Mouse (Mus musculus) neural tube, embryonic 12.5 days (tissue): ENCODE data around the gene Pbdc1. TPM values are rescaled to one million over a fixed set of nuclear protein-coding genes. Genes with fewer than 3 reads are reported as not detected.
"Not testable (repeated sequence)": the region's sequence is repeated elsewhere in the genome, so short reads cannot be mapped to it uniquely, and the experiment has no call there.

Experiments used
- ATAC-seq: fragments of 200-750 bp; cut with Nextera tagmentation; 2 replicates; pipeline ENCODE4 v1.8.0; 2017; ENCODE audit warnings: low read depth, mild to moderate bottlenecking, moderate TSS enrichment, moderate library complexity; ENCODE audit not compliant: low FRiP score
- H3K27ac ChIP-seq: fragments of 300-500 bp; sonication (generic); 2 replicates; pipeline ENCODE4 v1.5.1; 2016
- H3K27me3 ChIP-seq: fragments of 300-500 bp; sonication (generic); replicated peaks from 2 replicates; pipeline ENCODE4 v1.6.1; 2016; ENCODE audit warnings: mild to moderate bottlenecking
- H3K36me3 ChIP-seq: fragments of 300-500 bp; sonication (generic); 2 replicates; pipeline ENCODE4 v1.6.1; 2016; ENCODE audit warnings: mild to moderate bottlenecking
- H3K4me1 ChIP-seq: fragments of 300-500 bp; sonication (generic); 2 replicates; pipeline ENCODE4 v1.6.1; 2016
- H3K4me2 ChIP-seq: fragments of 300-500 bp; sonication (generic); replicated peaks from 2 replicates; pipeline ENCODE4 v1.6.1; 2016; ENCODE audit warnings: mild to moderate bottlenecking
- H3K4me3 ChIP-seq: fragments of 300-500 bp; sonication (generic); 2 replicates; pipeline ENCODE4 v1.5.1; 2016
- H3K9ac ChIP-seq: fragments of 300-500 bp; sonication (generic); 2 replicates; pipeline ENCODE4 v1.6.1; 2016; ENCODE audit warnings: mild to moderate bottlenecking
- H3K9me3 ChIP-seq: fragments of 300-500 bp; sonication (generic); 2 replicates; pipeline ENCODE4 v1.6.1; 2016; ENCODE audit warnings: mild to moderate bottlenecking
- WGBS: fragments of 180-500 bp; shearing (Covaris S2); methylation state at CpG from one replicate; pipeline ENCODE4 v1.1.7; 2016; 5-methylcytosine and 5-hydroxymethylcytosine counted together
- polyA plus RNA-seq: library from polyadenylated mRNA; unstranded; fragments of >200 nt; fragmentation: Nextera tagmentation; extraction: Ambion mirVana; gene quantifications from 2 replicates; pipeline ENCODE4 v1.2.1, GENCODE M21; 2016

Gene Pbdc1
- polyA plus RNA-seq, result 46.3 and 48.0 TPM in 2 replicates

GRCm38 (mm10) chrX:105079615-105080092, at the start of gene Pbdc1:
Gene Pbdc1 (plus strand): TSS chrX:105079756.
- Histone ChIP-seq H3K27me3 (no peaks in the 10 kb centered on the region), H3K9me3 (no peaks in the 10 kb centered on the region), H3K9ac (peak within 1 kb of the TSS; percentile 38; the same call in 1 of the 2 replicates), H3K27ac (no peak within 1 kb of the TSS), H3K4me2 (peak within 1 kb of the TSS; percentile 63), H3K36me3 (no peaks in the 10 kb centered on the region; the same call in 1 of the 2 replicates), H3K4me1 (peaks cover 3% of the 10 kb centered on the region; the same call in 1 of the 2 replicates), H3K4me3 (peak within 1 kb of the TSS; percentile 43)
- peak; percentile 99 for ATAC-seq
- 5% methylated on average over 35 of the region's 35 CpGs for WGBS

GRCm38 (mm10) chrX:105037666-105038065, 41.9 kb upstream of the Pbdc1 start:
- WGBS, result 84% methylated on average over 3 of the region's 3 CpGs
- peaks cover 4% of the 10 kb centered on the region; the same call in 1 of the 2 replicates for H3K36me3 ChIP-seq
- ATAC-seq, result no peak
- no peaks in the 10 kb centered on the region for H3K9me3 ChIP-seq
- H3K4me3 ChIP-seq, result no peak overlapping the region
- H3K9ac ChIP-seq, result no peak overlapping the region
- no peaks in the 10 kb centered on the region for H3K27me3 ChIP-seq
- no peak overlapping the region for H3K4me2 ChIP-seq
- no peak overlapping the region for H3K27ac ChIP-seq
- no peaks in the 10 kb centered on the region for H3K4me1 ChIP-seq

- H3K9ac ChIP-seq, result no peak overlapping the region
- WGBS, result 90% methylated on average over 10 of the region's 10 CpGs
These were observed 15.3 kb upstream of the Pbdc1 start for GRCm38 (mm10) chrX:105064294-105064693.

GRCm38 (mm10) chrX:105064801-105065200, 14.8 kb upstream of the Pbdc1 start:
- Histone ChIP-seq H3K4me3 (no peak overlapping the region), H3K9me3 (no peaks in the 10 kb centered on the region), H3K9ac (no peak overlapping the region), H3K27me3 (no peaks in the 10 kb centered on the region), H3K36me3 (peaks cover 68% of the 10 kb centered on the region), H3K27ac (no peak overlapping the region), H3K4me1 (peaks cover 8% of the 10 kb centered on the region; the same call in 1 of the 2 replicates), H3K4me2 (no peak overlapping the region)
- no peak for ATAC-seq
- WGBS, result 97% methylated on average over 4 of the region's 4 CpGs

More at GRCm38 (mm10) chrX:105064294-105064693, 15.3 kb upstream of the Pbdc1 start:
- H3K9me3 ChIP-seq, result no peaks in the 10 kb centered on the region
- H3K27ac ChIP-seq, result no peak overlapping the region
- no peak overlapping the region for H3K4me2 ChIP-seq
- no peak for ATAC-seq
- peaks cover 8% of the 10 kb centered on the region; the same call in 1 of the 2 replicates for H3K4me1 ChIP-seq
- no peak overlapping the region for H3K4me3 ChIP-seq
- peaks cover 71% of the 10 kb centered on the region for H3K36me3 ChIP-seq
- no peaks in the 10 kb centered on the region for H3K27me3 ChIP-seq

- under 1% methylated on average over 32 of the region's 32 CpGs for WGBS
- peak overlapping the region; percentile 70 for H3K4me2 ChIP-seq
- H3K9me3 ChIP-seq, result no peaks in the 10 kb centered on the region
- no peaks in the 10 kb centered on the region for H3K27me3 ChIP-seq
- H3K27ac ChIP-seq, result no peak overlapping the region
- peaks cover 8% of the 10 kb centered on the region; the same call in 1 of the 2 replicates for H3K4me1 ChIP-seq
- H3K36me3 ChIP-seq, result peaks cover 21% of the 10 kb centered on the region
- ATAC-seq, result peak; percentile 88
- H3K9ac ChIP-seq, result peak overlapping the region; percentile 64
- peak overlapping the region; percentile 59 for H3K4me3 ChIP-seq
These were observed 9.7 kb upstream of the Pbdc1 start for GRCm38 (mm10) chrX:105069671-105070503.

- peak overlapping the region; percentile 63 for H3K4me2 ChIP-seq
- H3K27ac ChIP-seq, result no peak overlapping the region
- peak; percentile 51 for ATAC-seq
These were observed 405 bp upstream of the Pbdc1 start for GRCm38 (mm10) chrX:105079151-105079550.

GRCm38 (mm10) chrX:105080096-105080495, 540 bp downstream of the Pbdc1 start:
- Histone ChIP-seq H3K9ac (peak overlapping the region; percentile 38; the same call in 1 of the 2 replicates), H3K9me3 (no peaks in the 10 kb centered on the region), H3K36me3 (no peaks in the 10 kb centered on the region; the same call in 1 of the 2 replicates), H3K4me1 (peaks cover 3% of the 10 kb centered on the region; the same call in 1 of the 2 replicates), H3K27ac (no peak overlapping the region), H3K27me3 (no peaks in the 10 kb centered on the region), H3K4me2 (peak overlapping the region; percentile 63), H3K4me3 (peak overlapping the region; percentile 43)
- peak; percentile 7; the same call in 1 of the 2 replicates for ATAC-seq
- 15% methylated on average over 8 of the region's 8 CpGs for WGBS

More at GRCm38 (mm10) chrX:105079151-105079550, 405 bp upstream of the Pbdc1 start:
- Histone ChIP-seq H3K27me3 (no peaks in the 10 kb centered on the region), H3K36me3 (no peaks in the 10 kb centered on the region; the same call in 1 of the 2 replicates), H3K4me3 (peak overlapping the region; percentile 43), H3K9ac (0 out of 2 replicates have a peak overlapping the region, but pooled peaks have one; percentile 10), H3K9me3 (no peaks in the 10 kb centered on the region), H3K4me1 (peaks cover 3% of the 10 kb centered on the region; the same call in 1 of the 2 replicates)
- WGBS, result 8% methylated on average over 12 of the region's 12 CpGs

GRCm38 (mm10) chrX:105083013-105083412, 3.5 kb downstream of the Pbdc1 start:
- H3K27me3 ChIP-seq, H3K9ac ChIP-seq, H3K4me1 ChIP-seq, H3K4me3 ChIP-seq, H3K27ac ChIP-seq, ATAC-seq, H3K4me2 ChIP-seq, H3K36me3 ChIP-seq, H3K9me3 ChIP-seq: not testable (repeated sequence)
- 88% methylated on average over 7 of the region's 7 CpGs for WGBS

- Histone ChIP-seq H3K4me1 (no peaks in the 10 kb centered on the region), H3K4me2 (no peak overlapping the region), H3K27me3 (no peaks in the 10 kb centered on the region), H3K27ac (no peak overlapping the region), H3K9ac (no peak overlapping the region), H3K4me3 (no peak overlapping the region), H3K9me3 (no peaks in the 10 kb centered on the region), H3K36me3 (no peaks in the 10 kb centered on the region)
- ATAC-seq, result no peak
- WGBS, result 52% methylated on average over 5 of the region's 5 CpGs
These were observed 24.6 kb downstream of the Pbdc1 start for GRCm38 (mm10) chrX:105104175-105104574.

GRCm38 (mm10) chrX:105114994-105115393, 35.4 kb downstream of the Pbdc1 start:
- H3K4me1 ChIP-seq, result no peaks in the 10 kb centered on the region
- no peak overlapping the region for H3K27ac ChIP-seq
- no peak overlapping the region for H3K9ac ChIP-seq
- H3K4me2 ChIP-seq, result no peak overlapping the region
- H3K4me3 ChIP-seq, result no peak overlapping the region
- no peaks in the 10 kb centered on the region for H3K27me3 ChIP-seq
- H3K9me3 ChIP-seq, result no peaks in the 10 kb centered on the region
- no peak for ATAC-seq
- H3K36me3 ChIP-seq, result no peaks in the 10 kb centered on the region
- WGBS, result 88% methylated on average over 2 of the region's 2 CpGs

GRCm38 (mm10) chrX:105120275-105121226, 41.0 kb downstream of the Pbdc1 start, which contains the start of gene Magee1:
Gene Magee1 (plus strand): TSS chrX:105120378.
- H3K27me3 ChIP-seq, result peaks cover 15% of the 10 kb centered on the region; the same call in 1 of the 2 replicates
- H3K4me1 ChIP-seq, result no peaks in the 10 kb centered on the region
- H3K36me3 ChIP-seq, result no peaks in the 10 kb centered on the region
- H3K4me2 ChIP-seq, result peak within 1 kb of the TSS; percentile 74
- H3K9ac ChIP-seq, result peak within 1 kb of the TSS; percentile 77
- H3K27ac ChIP-seq, result no peak within 1 kb of the TSS
- peak; percentile 79 for ATAC-seq
- H3K4me3 ChIP-seq, result peak within 1 kb of the TSS; percentile 59
- WGBS, result 9% methylated on average over 65 of the region's 65 CpGs
- no peaks in the 10 kb centered on the region for H3K9me3 ChIP-seq
